Mouse (Mus musculus): ENCODE measurements around the gene Nxn. TPM values are rescaled to one million over a fixed set of nuclear protein-coding genes. Genes with fewer than 3 reads are reported as not detected.
A peak's percentile ranks its signal among the peaks of the same experiment; 100 is the strongest.

The Nxn gene
- polyA plus RNA-seq, 1 experiment from 2014 or later, result 52.3 TPM

DNA sequence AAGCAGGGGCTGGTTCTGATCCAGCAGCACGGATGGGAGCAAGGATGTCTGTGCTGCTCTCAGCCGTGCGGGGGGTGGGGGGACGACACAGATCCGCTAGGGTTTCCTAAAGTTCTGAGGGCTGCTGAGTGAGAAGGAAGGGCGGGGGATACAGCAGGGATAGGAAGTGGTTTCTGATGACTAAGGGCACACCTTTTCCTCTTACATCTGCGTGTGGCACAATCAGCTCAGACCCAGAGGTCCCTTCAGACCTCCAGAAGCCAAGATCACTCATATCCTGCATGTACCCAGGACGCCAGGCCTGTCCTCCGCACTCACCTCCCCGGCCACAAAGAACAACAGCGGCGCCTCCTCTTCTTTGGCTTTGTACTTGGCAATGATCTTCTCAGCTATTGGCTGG is 137.7 kb downstream of the Nxn start:
- WGBS, result 65% methylated on average over 12 of the region's 12 CpGs
- Histone ChIP-seq H3K9me3 (ENCODE audit: control insufficient read depth, low read length) (no peaks in the 10 kb centered on the region), H3K4me2 (ENCODE audit: low read depth, low read length, severe bottlenecking) (no peak overlapping the region), H3K36me3 (ENCODE audit: control insufficient read depth, insufficient read depth, low read length) (no peaks in the 10 kb centered on the region; the same call in 1 of the 2 replicates), H3K9ac (ENCODE audit: low read length) (no peak overlapping the region), H3K4me3 (ENCODE audit: low read depth, low read length) (no peak overlapping the region), H3K27me3 (ENCODE audit: control insufficient read depth, insufficient read depth, low read length) (no peaks in the 10 kb centered on the region), H3K4me1 (replicated peaks; ENCODE audit: control insufficient read depth, insufficient read depth, low read length) (peaks cover 34% of the 10 kb centered on the region), H3K27ac (ENCODE audit: low read depth, low read length) (no peak overlapping the region)
- ATAC-seq (replicated peaks; ENCODE audit: low FRiP score) (no peak), DNase-seq (ENCODE audit: low spot score) (no peak)

DNA sequence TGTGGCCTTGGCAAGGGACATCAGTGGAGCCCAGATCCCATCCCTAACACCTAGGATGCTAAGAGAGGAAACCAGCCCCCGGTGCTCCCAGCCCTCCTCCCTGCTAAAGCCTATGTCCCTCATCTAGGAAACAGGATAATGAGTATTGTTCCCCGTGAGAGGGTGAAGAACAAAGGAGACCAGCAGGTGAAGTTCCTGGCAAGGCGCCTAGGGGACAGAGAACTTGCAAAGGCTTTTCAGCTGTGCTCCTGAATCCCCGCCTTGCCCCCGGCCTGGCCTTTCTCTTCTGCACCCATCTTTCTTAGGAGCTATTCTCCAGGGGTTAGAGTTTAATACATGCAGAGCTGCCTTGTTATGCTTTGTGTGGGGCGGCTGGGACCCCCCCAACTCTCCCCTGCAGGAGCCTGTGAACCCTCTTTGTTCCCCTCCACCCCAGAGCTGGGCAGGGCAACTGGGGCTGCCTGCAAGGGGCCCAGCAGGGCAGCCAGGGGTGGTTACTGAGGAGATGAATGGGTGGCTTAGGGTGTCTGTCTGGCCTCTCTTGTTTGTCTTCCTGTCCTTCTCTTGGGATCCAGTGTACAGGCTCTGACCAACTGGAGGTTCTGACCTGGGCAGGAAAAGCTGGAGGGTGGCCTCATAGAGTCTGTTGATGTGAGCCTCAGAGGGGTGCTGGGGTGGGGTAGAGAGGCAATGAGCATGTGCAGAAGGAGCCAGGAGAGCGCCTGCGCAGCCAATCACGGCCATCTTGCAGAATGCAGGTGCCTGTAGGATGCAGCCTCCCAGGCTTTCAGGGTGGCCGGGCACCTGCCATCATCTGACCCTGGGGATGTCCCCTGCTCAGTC is 138.5 kb downstream of the Nxn start:
- Histone ChIP-seq H3K4me3 (ENCODE audit: low read depth, low read length) (no peak overlapping the region), H3K27ac (ENCODE audit: low read depth, low read length) (peak overlapping the region; percentile 39), H3K27me3 (ENCODE audit: control insufficient read depth, insufficient read depth, low read length) (no peaks in the 10 kb centered on the region), H3K4me2 (ENCODE audit: low read depth, low read length, severe bottlenecking) (no peak overlapping the region), H3K9me3 (ENCODE audit: control insufficient read depth, low read length) (no peaks in the 10 kb centered on the region), H3K9ac (ENCODE audit: low read length) (peak overlapping the region; percentile 29; the same call in 1 of the 2 replicates), H3K36me3 (ENCODE audit: control insufficient read depth, insufficient read depth, low read length) (no peaks in the 10 kb centered on the region; the same call in 1 of the 2 replicates), H3K4me1 (replicated peaks; ENCODE audit: control insufficient read depth, insufficient read depth, low read length) (peaks cover 33% of the 10 kb centered on the region)
- WGBS, result 38% methylated on average over 10 of the region's 10 CpGs
- DNase-seq (ENCODE audit: low spot score) (no peak), ATAC-seq (replicated peaks; ENCODE audit: low FRiP score) (no peak)

DNA sequence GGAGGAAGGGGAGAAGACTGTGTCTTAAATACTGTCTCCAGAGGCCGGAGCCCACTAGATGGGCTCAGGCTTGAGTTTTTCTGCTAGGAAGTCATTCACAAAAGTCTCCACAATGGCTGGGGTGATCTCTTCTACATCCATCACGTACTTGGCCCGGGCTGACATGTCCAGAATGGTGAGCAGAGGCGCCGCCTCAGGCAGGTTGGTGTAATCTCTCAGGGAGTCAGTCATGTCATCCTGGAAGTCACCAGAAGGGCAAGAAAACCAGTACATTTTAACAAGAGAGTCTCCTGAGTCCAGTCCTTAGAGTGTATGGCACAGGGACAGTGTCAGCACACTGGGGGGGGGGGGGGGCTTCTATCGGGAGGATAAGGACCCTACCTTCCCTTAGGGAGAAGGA is 140.4 kb downstream of the Nxn start:
- Histone ChIP-seq H3K27ac (ENCODE audit: low read depth, low read length) (no peak overlapping the region), H3K9me3 (ENCODE audit: control insufficient read depth, low read length) (no peaks in the 10 kb centered on the region), H3K4me3 (ENCODE audit: low read depth, low read length) (no peak overlapping the region), H3K36me3 (ENCODE audit: control insufficient read depth, insufficient read depth, low read length) (no peaks in the 10 kb centered on the region; the same call in 1 of the 2 replicates), H3K4me2 (ENCODE audit: low read depth, low read length, severe bottlenecking) (no peak overlapping the region), H3K27me3 (ENCODE audit: control insufficient read depth, insufficient read depth, low read length) (no peaks in the 10 kb centered on the region), H3K4me1 (replicated peaks; ENCODE audit: control insufficient read depth, insufficient read depth, low read length) (peaks cover 36% of the 10 kb centered on the region), H3K9ac (ENCODE audit: low read length) (no peak overlapping the region)
- no peak for DNase-seq (ENCODE audit: low spot score)
- 88% methylated on average over 6 of the region's 6 CpGs for WGBS
- no peak for ATAC-seq (replicated peaks; ENCODE audit: low FRiP score)

- Histone ChIP-seq H3K36me3 (ENCODE audit: control insufficient read depth, insufficient read depth, low read length) (no peaks in the 10 kb centered on the region; the same call in 1 of the 2 replicates), H3K4me1 (replicated peaks; ENCODE audit: control insufficient read depth, insufficient read depth, low read length) (peaks cover 26% of the 10 kb centered on the region), H3K4me2 (ENCODE audit: low read depth, low read length, severe bottlenecking) (no peak overlapping the region), H3K27ac (ENCODE audit: low read depth, low read length) (no peak overlapping the region), H3K27me3 (ENCODE audit: control insufficient read depth, insufficient read depth, low read length) (no peaks in the 10 kb centered on the region), H3K4me3 (ENCODE audit: low read depth, low read length) (no peak overlapping the region), H3K9me3 (ENCODE audit: control insufficient read depth, low read length) (no peaks in the 10 kb centered on the region), H3K9ac (ENCODE audit: low read length) (no peak overlapping the region)
- 80% methylated on average over 4 of the region's 4 CpGs for WGBS
- ATAC-seq (replicated peaks; ENCODE audit: low FRiP score), result no peak
- no peak for DNase-seq (ENCODE audit: low spot score)
These were observed 141.6 kb downstream of the Nxn start for GRCm38 (mm10) chr11:76257386-76257785.

DNA sequence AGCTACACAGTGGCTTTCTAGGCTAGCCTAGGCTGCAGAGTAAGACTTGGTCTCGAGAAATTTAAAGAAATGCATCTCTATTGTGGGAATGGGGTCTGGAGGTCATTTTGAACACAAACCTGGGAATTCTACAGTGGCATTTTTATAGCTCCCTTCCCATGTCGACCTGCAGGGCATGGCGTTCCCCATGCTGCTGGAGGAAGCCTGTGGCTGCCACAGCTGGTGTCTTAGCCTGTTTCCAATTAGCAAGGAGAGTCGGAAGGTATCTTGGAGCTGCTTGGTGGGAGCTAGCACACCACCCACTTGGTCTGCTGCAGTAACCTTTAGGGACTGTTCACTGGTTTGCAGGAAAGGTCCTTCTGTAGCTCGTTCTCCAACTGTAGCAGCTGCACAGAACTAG is 142.8 kb downstream of the Nxn start:
- H3K4me3 ChIP-seq (ENCODE audit: low read depth, low read length), result no peak overlapping the region
- no peaks in the 10 kb centered on the region for H3K9me3 ChIP-seq (ENCODE audit: control insufficient read depth, low read length)
- WGBS, result 68% methylated on average over 5 of the region's 5 CpGs
- no peak for ATAC-seq (replicated peaks; ENCODE audit: low FRiP score)
- peaks cover 16% of the 10 kb centered on the region for H3K4me1 ChIP-seq (replicated peaks; ENCODE audit: control insufficient read depth, insufficient read depth, low read length)
- H3K36me3 ChIP-seq (ENCODE audit: control insufficient read depth, insufficient read depth, low read length), result no peaks in the 10 kb centered on the region; the same call in 1 of the 2 replicates
- no peaks in the 10 kb centered on the region for H3K27me3 ChIP-seq (ENCODE audit: control insufficient read depth, insufficient read depth, low read length)
- no peak for DNase-seq (ENCODE audit: low spot score)
- H3K9ac ChIP-seq (ENCODE audit: low read length), result no peak overlapping the region
- H3K4me2 ChIP-seq (ENCODE audit: low read depth, low read length, severe bottlenecking), result no peak overlapping the region
- 0 out of 2 replicates have a peak overlapping the region, but pooled peaks have one; percentile 6 for H3K27ac ChIP-seq (ENCODE audit: low read depth, low read length)

- no peak for ATAC-seq (replicated peaks; ENCODE audit: low FRiP score)
These were observed 143.4 kb downstream of the Nxn start for GRCm38 (mm10) chr11:76255431-76256001.

DNA sequence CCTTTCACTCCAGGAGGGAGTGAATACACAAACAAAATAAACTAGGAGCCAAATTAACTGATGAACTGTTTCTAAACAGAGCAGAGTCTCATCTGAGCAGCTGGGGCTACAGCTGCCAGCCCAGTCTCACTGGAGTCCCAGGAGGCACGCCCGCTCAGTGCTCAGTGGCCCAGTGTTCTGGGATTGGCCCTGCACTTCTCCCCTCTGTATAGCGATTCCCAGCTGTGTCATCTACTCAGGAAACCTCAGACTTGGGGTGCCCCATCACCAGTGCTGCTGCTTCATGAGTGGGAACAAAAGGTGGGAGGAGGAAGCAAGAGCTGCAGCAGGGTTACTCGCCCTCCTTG is 145.0 kb downstream of the Nxn start:
- H3K4me3 ChIP-seq (ENCODE audit: low read depth, low read length), result no peak overlapping the region
- H3K27ac ChIP-seq (ENCODE audit: low read depth, low read length), result peak overlapping the region; percentile 7; the same call in 1 of the 2 replicates
- no peak overlapping the region for H3K9ac ChIP-seq (ENCODE audit: low read length)
- DNase-seq (ENCODE audit: low spot score) (no peak), ATAC-seq (replicated peaks; ENCODE audit: low FRiP score) (no peak)
- 76% methylated on average over 4 of the region's 4 CpGs for WGBS
- H3K9me3 ChIP-seq (ENCODE audit: control insufficient read depth, low read length), result no peaks in the 10 kb centered on the region
- H3K4me2 ChIP-seq (ENCODE audit: low read depth, low read length, severe bottlenecking), result no peak overlapping the region
- no peaks in the 10 kb centered on the region; the same call in 1 of the 2 replicates for H3K36me3 ChIP-seq (ENCODE audit: control insufficient read depth, insufficient read depth, low read length)
- H3K27me3 ChIP-seq (ENCODE audit: control insufficient read depth, insufficient read depth, low read length), result no peaks in the 10 kb centered on the region
- peaks cover 5% of the 10 kb centered on the region; the same call in 1 of the 2 replicates for H3K4me1 ChIP-seq (replicated peaks; ENCODE audit: control insufficient read depth, insufficient read depth, low read length)

More at GRCm38 (mm10) chr11:76255431-76256001, 143.4 kb downstream of the Nxn start:
- Histone ChIP-seq H3K27ac (ENCODE audit: low read depth, low read length) (no peak overlapping the region), H3K4me1 (replicated peaks; ENCODE audit: control insufficient read depth, insufficient read depth, low read length) (peaks cover 11% of the 10 kb centered on the region), H3K4me3 (ENCODE audit: low read depth, low read length) (no peak overlapping the region), H3K4me2 (ENCODE audit: low read depth, low read length, severe bottlenecking) (no peak overlapping the region), H3K36me3 (ENCODE audit: control insufficient read depth, insufficient read depth, low read length) (no peaks in the 10 kb centered on the region; the same call in 1 of the 2 replicates), H3K27me3 (ENCODE audit: control insufficient read depth, insufficient read depth, low read length) (no peaks in the 10 kb centered on the region), H3K9ac (ENCODE audit: low read length) (no peak overlapping the region), H3K9me3 (ENCODE audit: control insufficient read depth, low read length) (no peaks in the 10 kb centered on the region)
- WGBS, result 72% methylated on average over 4 of the region's 4 CpGs
- DNase-seq (ENCODE audit: low spot score), result no peak

- Histone ChIP-seq H3K4me3 (ENCODE audit: low read depth, low read length) (no peak overlapping the region), H3K27me3 (ENCODE audit: control insufficient read depth, insufficient read depth, low read length) (no peaks in the 10 kb centered on the region), H3K9me3 (ENCODE audit: control insufficient read depth, low read length) (no peaks in the 10 kb centered on the region), H3K27ac (ENCODE audit: low read depth, low read length) (0 out of 2 replicates have a peak overlapping the region, but pooled peaks have one; percentile 7), H3K36me3 (ENCODE audit: control insufficient read depth, insufficient read depth, low read length) (no peaks in the 10 kb centered on the region; the same call in 1 of the 2 replicates), H3K4me2 (ENCODE audit: low read depth, low read length, severe bottlenecking) (no peak overlapping the region), H3K4me1 (replicated peaks; ENCODE audit: control insufficient read depth, insufficient read depth, low read length) (peaks cover 5% of the 10 kb centered on the region; the same call in 1 of the 2 replicates), H3K9ac (ENCODE audit: low read length) (no peak overlapping the region)
- WGBS, result 53% methylated on average over 5 of the region's 5 CpGs
- DNase-seq (ENCODE audit: low spot score), result peak; percentile 90
- peak; percentile 85 for ATAC-seq (replicated peaks; ENCODE audit: low FRiP score)
These were observed 145.6 kb downstream of the Nxn start for GRCm38 (mm10) chr11:76253145-76253917.

Data from forebrain, embryonic 11.5 days (tissue).